Mouse (Mus musculus) neural tube, embryonic 15.5 days (tissue): ENCODE results near the gene Tada2a. TPM values are rescaled to one million over a fixed set of nuclear protein-coding genes. Genes with fewer than 3 reads are reported as not detected.

Experiments used
- polyA plus RNA-seq: library from polyadenylated mRNA; unstranded; fragments of >200 nt; fragmentation: Nextera tagmentation; extraction: Ambion mirVana; gene quantifications from 2 replicates; pipeline ENCODE4 v1.2.1, GENCODE M21; 2015

The Tada2a gene
- polyA plus RNA-seq, 1 experiment from 2014 or later, result 27.1 TPM

Other genes with a start within 250 kb of the Tada2a start
- 21.6 and 23.9 TPM in 2 replicates for gene Ddx52, start 187.5 kb downstream of the Tada2a start, polyA plus RNA-seq
- gene Synrg, start 165.2 kb downstream of the Tada2a start, polyA plus RNA-seq, result 18.3 and 19.6 TPM in 2 replicates
- gene Dusp14, start 60.3 kb downstream of the Tada2a start, polyA plus RNA-seq, result 6.0 and 11.5 TPM in 2 replicates
- gene Acaca, start 72 bp upstream of the Tada2a start, polyA plus RNA-seq, result 19.2 and 22.9 TPM in 2 replicates
- gene Gm11437, start 37.9 kb upstream of the Tada2a start, polyA plus RNA-seq, result 0.24 TPM in 1 of 2 replicates, not detected in the other